Mouse (Mus musculus) spleen, postnatal 14 days (tissue): ENCODE results near the gene Zfp800.

Experiments
- DNase-seq, 2 experiments: peaks; one replicate each; pipeline ENCODE4 v3.0.0; 2021 to 2022; ENCODE audit warnings: low spot score in 2 of 2

Zfp800 gene

DNA sequence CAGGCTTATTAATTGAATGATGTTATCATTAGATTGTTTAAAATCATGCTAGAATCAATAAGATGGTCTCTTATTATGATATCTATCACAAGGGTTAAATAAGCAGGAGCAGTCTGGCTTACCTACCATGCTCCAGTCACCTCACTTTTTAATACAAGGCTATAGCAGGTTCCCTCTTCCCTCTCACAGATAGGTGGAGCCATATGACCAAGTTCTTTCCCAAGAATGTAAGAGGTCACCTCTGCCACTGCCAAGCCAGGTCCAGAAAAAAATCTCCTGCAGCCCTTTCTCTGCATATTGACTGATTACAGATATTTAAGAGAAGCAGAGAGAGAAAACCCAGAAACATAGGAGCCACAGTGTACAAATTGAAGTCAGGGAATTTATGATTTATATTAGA, 88.1 kb downstream of the Zfp800 start:
- no peak for DNase-seq

GRCm38 (mm10) chr6:28308929-28309328, 88.9 kb downstream of the Zfp800 start:
- no peak for DNase-seq

DNA sequence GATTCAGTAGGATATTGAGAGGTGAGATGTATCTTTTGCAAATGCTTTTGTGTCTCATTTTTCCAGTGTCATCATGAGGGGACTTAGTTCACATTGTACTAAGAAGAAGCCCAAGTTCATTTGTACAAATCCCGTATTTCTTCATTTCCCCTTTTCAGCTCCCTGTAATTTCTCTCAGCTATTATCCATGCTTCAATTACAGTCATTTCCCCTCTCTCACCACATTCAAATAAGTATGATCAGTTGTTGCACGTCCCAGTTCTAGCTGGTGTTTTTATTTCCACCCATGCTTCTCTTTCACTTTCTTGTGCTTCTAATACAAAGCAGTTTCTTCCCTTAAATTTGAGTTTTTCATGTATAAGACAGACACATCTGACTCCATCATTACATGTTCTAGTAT, 91.1 kb downstream of the Zfp800 start:
- no peak for DNase-seq

DNA sequence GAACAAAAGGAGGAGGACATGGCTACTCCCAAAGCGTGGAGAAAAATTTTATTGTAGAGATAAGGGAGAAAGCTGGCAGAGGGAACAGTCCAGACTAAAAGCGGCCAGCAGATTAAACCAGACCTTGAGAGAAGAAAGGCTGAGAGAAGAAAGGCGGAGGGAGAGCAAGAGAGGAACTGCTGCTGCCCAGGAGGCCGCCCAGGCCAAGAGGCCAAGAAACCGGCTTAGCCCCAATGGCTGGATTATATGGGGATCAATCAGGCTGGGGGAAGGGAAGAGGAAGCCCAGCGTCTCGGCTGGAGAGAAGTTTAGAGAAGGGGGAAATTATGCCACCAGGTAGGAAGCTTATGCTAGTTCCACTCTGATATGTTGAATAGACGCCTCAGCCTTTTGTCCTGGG, 101.5 kb downstream of the Zfp800 start:
- no peak for DNase-seq

GRCm38 (mm10) chr6:28295581-28295980, 102.2 kb downstream of the Zfp800 start:
- DNase-seq, result no peak

DNA sequence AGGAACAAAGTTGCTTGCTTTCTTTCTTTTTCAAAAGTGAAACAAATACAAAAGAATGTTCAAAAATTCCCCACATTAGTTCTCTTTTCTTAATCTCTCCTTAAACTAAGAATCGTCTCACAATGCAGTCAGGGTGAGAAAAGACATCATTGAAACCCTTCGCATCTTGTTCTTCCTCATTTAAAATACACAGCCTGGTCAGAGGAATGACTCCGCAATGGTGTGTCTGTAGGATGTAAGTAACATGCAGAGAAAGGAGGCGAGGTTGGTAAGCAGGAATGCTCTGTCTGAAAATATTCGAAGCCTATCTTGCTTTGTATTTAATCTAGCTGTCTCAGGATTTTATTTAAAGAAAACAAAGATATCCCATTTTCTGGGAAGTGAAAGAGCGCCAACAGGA, 105.0 kb downstream of the Zfp800 start:
- no peak for DNase-seq

- DNase-seq, result no peak
These were observed 117.9 kb downstream of the Zfp800 start for GRCm38 (mm10) chr6:28279886-28280285.

GRCm38 (mm10) chr6:28262198-28262621, 135.6 kb downstream of the Zfp800 start:
- DNase-seq, result no peak

DNA sequence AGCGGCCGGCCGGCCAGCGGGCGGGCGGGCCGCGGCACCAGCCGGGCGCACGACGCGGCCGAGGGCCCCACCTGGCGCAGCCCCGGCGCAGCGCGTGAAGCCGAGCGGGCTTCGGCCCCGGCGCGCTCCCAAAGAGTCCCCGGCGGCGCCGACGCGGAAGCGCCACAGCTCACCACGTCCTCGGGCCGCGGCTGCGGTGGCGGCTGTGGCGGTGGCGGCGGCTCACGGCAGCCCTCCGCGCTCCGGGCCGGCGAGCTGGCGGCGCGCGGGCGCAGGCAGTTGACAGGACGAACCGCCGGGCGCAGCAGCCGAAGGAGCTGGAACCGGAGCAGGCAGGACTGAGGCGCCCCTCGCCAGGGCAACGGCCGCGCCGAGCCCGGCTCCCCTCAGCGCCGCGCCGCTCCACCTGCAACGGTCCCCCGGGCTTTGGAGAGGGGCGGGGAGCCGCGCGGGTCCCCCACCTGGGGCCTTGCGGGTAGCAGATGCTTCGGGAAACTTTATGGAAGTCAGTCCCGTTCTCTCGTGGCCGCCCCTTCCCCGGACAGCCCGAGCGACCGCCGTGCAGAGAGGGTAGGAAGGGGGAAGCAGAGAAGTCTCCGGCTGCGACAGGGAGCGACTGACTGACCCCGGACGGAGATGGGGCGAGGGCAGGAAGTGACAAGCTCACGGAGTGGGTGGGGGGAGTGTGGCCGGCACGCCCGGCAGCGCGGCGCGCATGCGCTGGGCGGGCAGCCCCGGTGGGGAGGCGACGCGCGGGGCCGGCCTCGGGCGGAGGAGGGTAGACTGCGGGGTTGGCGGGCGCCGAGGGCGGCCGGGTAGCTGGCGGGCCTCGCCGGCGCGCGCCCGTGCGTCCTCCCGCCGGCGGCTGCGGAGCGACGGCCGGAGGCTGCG, 136.3 kb downstream of the Zfp800 start:
- peak; percentile 78 to 81 for DNase-seq

DNA sequence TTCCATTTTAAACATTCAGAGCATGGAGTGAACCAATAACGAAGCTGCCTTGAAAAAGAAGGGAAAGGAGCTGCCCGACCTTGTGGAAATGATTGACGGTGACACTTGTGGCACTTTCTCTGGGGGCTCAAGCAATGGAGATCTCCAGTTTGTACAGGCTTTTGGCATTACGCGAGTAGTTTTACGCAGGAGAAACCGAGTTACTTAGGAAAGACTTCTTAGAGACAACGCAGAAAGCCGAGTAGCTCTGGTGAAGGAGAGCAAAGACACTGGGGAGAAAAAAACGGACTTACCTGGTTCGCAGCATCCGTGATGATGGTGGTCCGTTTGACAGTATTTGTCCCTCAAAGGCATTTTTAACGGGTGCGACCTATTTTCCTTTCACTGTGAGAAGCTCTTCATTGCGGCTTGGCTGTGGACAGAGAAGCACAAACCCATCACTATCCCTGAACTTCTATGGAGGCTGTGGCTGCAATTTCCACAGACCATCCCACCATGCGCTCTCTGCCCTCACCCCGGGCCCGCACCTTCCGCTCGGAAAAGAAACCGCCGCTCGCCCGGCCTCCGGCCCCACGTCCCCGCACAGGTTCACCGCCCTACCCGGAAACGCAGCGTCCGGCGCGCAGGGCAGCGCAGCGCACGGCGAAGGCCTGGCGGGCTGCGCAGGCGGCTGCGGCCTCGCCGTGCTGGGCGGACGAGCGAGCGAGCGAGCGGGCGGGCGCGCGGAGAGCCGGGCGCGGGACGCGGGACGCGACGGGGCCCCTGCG, 137.2 kb downstream of the Zfp800 start:
- DNase-seq, result peak; percentile 17 to 44

DNA sequence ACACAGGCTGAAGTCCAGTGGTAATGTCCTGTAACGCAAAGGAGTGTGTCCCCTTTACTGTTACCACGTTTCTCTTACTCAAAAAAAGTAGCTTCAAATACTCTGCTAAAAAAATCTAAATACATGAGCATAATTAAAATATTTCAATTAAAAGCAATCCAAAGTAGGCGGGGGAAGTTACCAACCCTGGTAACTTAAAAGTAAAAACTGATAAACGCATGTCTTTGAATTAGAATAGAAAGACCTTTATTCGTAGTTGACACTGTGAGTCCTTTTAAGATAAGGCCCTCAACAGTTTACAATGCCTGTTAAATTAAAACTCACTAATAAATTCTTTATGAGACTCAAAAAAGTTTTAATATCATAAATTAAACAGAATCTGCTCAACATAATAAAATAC, 138.1 kb downstream of the Zfp800 start:
- DNase-seq, result no peak

GRCm38 (mm10) chr6:28258440-28258839, 139.4 kb downstream of the Zfp800 start:
- DNase-seq, result no peak

GRCm38 (mm10) chr6:28257772-28258171, 140.0 kb downstream of the Zfp800 start:
- DNase-seq, result no peak

DNA sequence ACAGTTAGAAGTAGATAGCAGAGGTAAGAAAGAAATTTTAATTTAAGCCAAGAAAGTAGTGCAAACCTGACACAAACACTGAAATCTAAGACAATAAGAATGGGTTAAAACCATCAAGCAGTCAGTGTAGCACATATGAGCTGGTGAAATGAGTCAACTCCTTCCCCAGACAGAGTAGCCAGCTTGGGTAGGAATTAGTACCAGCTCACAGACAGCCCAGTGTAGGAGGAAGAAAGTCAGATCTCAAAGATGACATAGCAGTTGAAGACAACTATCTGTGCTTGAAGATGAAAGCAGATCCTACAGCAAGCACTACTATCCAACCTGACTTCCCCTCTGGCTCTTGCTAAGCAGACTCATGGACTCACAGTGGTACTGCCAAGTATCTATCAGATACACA, 145.0 kb downstream of the Zfp800 start:
- DNase-seq, result no peak

DNA sequence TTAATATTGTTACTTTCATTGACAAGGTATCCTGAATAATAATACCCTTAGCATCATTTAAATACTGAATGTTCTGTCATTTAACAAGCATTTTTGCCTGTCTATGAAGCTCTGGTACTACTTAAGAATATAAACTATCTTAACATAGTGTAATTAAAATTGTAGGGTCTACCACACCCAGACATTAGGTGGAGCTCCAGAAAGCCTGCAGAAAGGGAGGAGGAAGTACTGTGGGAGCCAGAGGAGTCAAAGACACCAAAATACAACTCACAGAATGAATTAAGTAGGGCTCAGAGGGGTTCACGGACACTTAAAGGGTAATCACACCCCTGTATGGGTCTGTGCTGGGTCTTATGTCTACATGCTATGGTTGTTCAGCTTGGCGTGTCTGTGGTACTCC, 149.6 kb downstream of the Zfp800 start:
- DNase-seq, result no peak

- DNase-seq, result no peak
These were observed 165.0 kb downstream of the Zfp800 start for GRCm38 (mm10) chr6:28232618-28233361.

DNA sequence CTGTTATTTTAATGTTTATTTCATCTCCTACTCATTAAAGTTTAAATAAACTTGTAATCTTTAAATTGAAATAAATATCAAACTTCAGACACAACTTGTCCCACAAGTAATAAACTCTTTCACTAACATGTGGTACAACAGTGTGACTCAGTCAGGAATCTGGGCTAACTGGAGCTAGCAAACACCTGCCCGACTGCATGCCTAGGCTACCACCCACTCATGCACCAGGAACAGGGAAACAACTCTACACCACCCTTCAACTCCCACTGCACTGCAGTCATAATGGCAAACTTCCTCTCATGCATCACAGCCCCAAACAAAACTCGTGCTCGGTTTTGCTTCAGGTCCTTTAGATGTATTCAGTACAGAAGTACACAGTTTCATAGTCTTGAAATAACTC, 169.7 kb downstream of the Zfp800 start:
- DNase-seq, result no peak

DNA sequence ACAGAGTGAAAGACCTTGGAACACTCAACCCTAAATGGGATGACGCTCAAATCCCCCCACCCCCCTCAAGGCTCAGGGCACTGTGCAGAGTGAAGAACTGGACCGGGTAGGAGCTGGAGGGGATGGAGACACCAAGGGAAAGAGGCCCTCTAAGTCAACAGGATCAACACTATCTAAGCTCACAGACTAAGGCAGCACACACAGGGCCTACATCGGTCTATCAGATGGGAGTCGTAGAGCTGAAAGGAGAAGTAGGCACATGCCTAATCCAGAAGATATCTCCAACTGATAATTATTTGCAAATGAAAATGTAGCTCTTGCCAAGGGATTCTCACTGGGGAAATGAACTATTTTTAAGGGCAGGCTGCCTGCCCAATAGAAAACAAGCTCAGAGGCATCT, 176.8 kb downstream of the Zfp800 start:
- no peak for DNase-seq

GRCm38 (mm10) chr6:28218386-28218785, 179.4 kb downstream of the Zfp800 start:
- DNase-seq, result no peak

DNA sequence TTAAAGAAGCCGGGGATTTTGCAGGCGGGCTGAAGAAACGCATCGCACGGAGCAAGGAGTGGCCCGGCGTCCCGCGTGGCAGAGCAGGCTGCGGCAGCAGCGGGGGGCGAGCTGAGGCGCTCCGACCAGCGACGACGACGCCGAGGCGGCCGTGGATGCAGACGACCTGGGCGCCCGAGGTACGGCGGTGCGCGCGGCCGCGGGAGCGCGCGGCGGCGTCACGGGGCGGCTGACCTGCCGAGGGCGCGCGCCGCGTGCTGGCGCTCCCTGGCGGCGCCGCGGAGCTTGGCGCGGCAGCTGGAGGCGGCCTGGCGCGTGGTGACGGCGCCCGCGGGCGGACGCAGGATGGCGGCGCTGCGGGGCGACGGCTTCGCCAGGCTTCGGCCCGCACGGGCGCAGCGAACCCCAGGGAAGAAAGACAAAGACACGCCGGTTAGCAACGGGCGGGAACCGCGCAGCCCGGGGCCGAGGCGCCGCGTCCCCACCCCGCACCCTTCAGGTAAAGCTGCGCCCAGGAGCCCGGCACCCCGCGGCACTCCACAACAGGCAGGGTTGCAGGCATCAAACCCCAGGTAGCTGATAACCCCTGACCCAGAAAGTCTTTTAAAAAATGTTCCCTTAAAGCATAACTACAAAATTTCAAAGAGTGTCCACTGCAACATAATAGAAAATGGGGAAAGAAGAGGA, 182.4 kb downstream of the Zfp800 start:
- peak; percentile 54 to 65 for DNase-seq

GRCm38 (mm10) chr6:28214658-28215267, 183.0 kb downstream of the Zfp800 start:
- DNase-seq, result no peak
